In the genomic region with DNA sequence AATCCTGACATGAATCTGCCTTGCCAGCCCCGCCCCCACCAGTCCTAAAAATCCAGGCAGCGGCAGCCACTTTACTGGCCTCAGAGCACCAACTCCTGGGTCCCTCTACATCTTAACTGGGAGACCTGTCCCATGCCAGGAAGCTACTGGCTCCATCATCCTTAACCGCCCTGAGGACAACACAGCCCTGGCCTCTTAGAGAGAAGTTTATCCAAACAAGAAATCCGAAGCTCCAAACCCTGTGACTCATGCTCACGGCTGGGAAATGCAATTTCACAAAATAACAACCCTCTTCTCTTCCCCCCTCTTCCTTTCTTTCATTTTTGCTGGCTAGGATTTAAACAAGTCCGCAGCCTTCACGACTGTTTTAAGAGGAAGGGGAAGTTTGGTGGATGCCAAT, we compare ENCODE assay signal across 12 mouse cellular contexts. TPM values are rescaled to one million over a fixed set of nuclear protein-coding genes. Genes with fewer than 3 reads are reported as not detected.
DNase-seq lines count a peak whose midpoint lies in the region; ATAC-seq and TF ChIP-seq lines count a peak whose summit lies in the region.
"Had no signal": no experiment of that assay in that cellular context is flagged by ENCODE, and none has a peak within 500 bp of the region (broad histone marks: within the 10 kb centered on the region; RNA-seq: fewer than 3 reads in every experiment).

No protein-coding gene starts in this region.

- ATAC-seq in heart, embryonic 12.5 days (ENCODE audit: insufficient number of reproducible peaks, low FRiP score) = no peak
- no peak for ATAC-seq in intestine, embryonic 15.5 days
- ATAC-seq in stomach, postnatal 0 days (ENCODE audit: low FRiP score, low TSS enrichment) = peak; percentile 28; the same call in 1 of the 2 replicates

- DNase-seq in heart, adult 9 months (ENCODE audit: low spot score in 2 of 2) = no peak
- peak; percentile 34 for DNase-seq in lung, postnatal 10 days
- DNase-seq in lung, postnatal 25 days (ENCODE audit: low spot score) = no peak
- DNase-seq in stomach, postnatal 0 days (ENCODE audit: low spot score) = no peak
- DNase-seq in right cerebral cortex, postnatal 36 days (ENCODE audit: low spot score in 2 of 2) = no peak
- DNase-seq in cerebellum, adult 11-12 months = no peak
- DNase-seq: cerebellum, adult 9-10 months; liver, embryonic 13.5 days; thymus, adult 2 months had no signal

- H3K4me2 ChIP-seq in heart, embryonic 12.5 days = no peak overlapping the region
- H3K4me2 ChIP-seq in intestine, embryonic 15.5 days (replicated peaks) = peak overlapping the region; percentile 34
- H3K4me2 ChIP-seq in stomach, postnatal 0 days (replicated peaks; ENCODE audit: low read depth) = 0 out of 2 replicates have a peak overlapping the region, but pooled peaks have one; percentile 23
- H3K4me2 ChIP-seq: heart, embryonic 13.5 days; liver, embryonic 13.5 days had no signal

- no peak overlapping the region for H3K4me3 ChIP-seq in heart, embryonic 12.5 days
- no peak overlapping the region for H3K4me3 ChIP-seq in intestine, embryonic 15.5 days (replicated peaks)
- no peak overlapping the region for H3K4me3 ChIP-seq in stomach, postnatal 0 days (ENCODE audit: low read depth, low read length)
- H3K4me3 ChIP-seq: heart, embryonic 13.5 days; liver, embryonic 13.5 days had no signal

- TF ChIP-seq EP300 in stomach, postnatal 0 days (optimal IDR thresholded peaks at IDR 0.05) = no peak

- H3K27me3 ChIP-seq in heart, embryonic 12.5 days (replicated peaks) = no peaks in the 10 kb centered on the region
- H3K27me3 ChIP-seq in intestine, embryonic 15.5 days (replicated peaks) = no peaks in the 10 kb centered on the region
- H3K27me3 ChIP-seq in stomach, postnatal 0 days (ENCODE audit: control insufficient read depth, insufficient read depth, low read length) = no peaks in the 10 kb centered on the region
- H3K27me3 ChIP-seq: heart, embryonic 13.5 days; liver, embryonic 13.5 days had no signal

- H3K9me3 ChIP-seq in heart, embryonic 12.5 days (replicated peaks) = no peaks in the 10 kb centered on the region
- no peaks in the 10 kb centered on the region for H3K9me3 ChIP-seq in intestine, embryonic 15.5 days
- H3K9me3 ChIP-seq in stomach, postnatal 0 days (ENCODE audit: control insufficient read depth, low read length) = no peaks in the 10 kb centered on the region
- H3K9me3 ChIP-seq: heart, embryonic 13.5 days; liver, embryonic 13.5 days had no signal

- 51% methylated on average over 7 of the region's 7 CpGs for WGBS in heart, embryonic 12.5 days
- WGBS in intestine, embryonic 15.5 days = 31% methylated on average over 7 of the region's 7 CpGs
- 32% methylated on average over 7 of the region's 7 CpGs for WGBS in stomach, postnatal 0 days

- peaks cover 24% of the 10 kb centered on the region for H3K36me3 ChIP-seq in heart, embryonic 12.5 days
- no peaks in the 10 kb centered on the region for H3K36me3 ChIP-seq in intestine, embryonic 15.5 days
- H3K36me3 ChIP-seq in stomach, postnatal 0 days (ENCODE audit: control insufficient read depth, insufficient read depth, low read length) = no peaks in the 10 kb centered on the region

- peaks cover 83% of the 10 kb centered on the region for H3K4me1 ChIP-seq in heart, embryonic 12.5 days (replicated peaks)
- H3K4me1 ChIP-seq in intestine, embryonic 15.5 days (replicated peaks) = peaks cover 59% of the 10 kb centered on the region
- H3K4me1 ChIP-seq in stomach, postnatal 0 days (replicated peaks; ENCODE audit: control insufficient read depth, insufficient read depth) = peaks cover 6% of the 10 kb centered on the region; the same call in 1 of the 2 replicates

- H3K27ac ChIP-seq in heart, embryonic 12.5 days (ENCODE audit: poor library complexity, severe bottlenecking) = peak overlapping the region; percentile 30; the same call in 1 of the 2 replicates
- H3K27ac ChIP-seq in intestine, embryonic 15.5 days = peak overlapping the region; percentile 75
- peak overlapping the region; percentile 88 for H3K27ac ChIP-seq in stomach, postnatal 0 days (replicated peaks)
- H3K27ac ChIP-seq: liver, embryonic 13.5 days had no signal

- H3K9ac ChIP-seq in heart, embryonic 12.5 days = peak overlapping the region; percentile 32; the same call in 1 of the 2 replicates
- no peak overlapping the region; the same call in 1 of the 2 replicates for H3K9ac ChIP-seq in intestine, embryonic 15.5 days
- no peak overlapping the region; the same call in 1 of the 2 replicates for H3K9ac ChIP-seq in stomach, postnatal 0 days (ENCODE audit: low read length)
- H3K9ac ChIP-seq: liver, embryonic 13.5 days had no signal

- TF ChIP-seq CTCF in stomach, postnatal 0 days (IDR thresholded peaks at IDR 0.05; ENCODE audit: low read depth) = no peak

RNA-seq across cellular contexts. Expression of a gene that starts 9.3 kb away (rescaled TPM):
- 30.4 and 31.9 TPM in 2 replicates for polyA plus RNA-seq in heart, embryonic 12.5 days (2016; fragmentation: Nextera tagmentation; extraction: Ambion mirVana)
- polyA plus RNA-seq in intestine, embryonic 15.5 days (2015; fragmentation: Nextera tagmentation; extraction: Ambion mirVana) = 20.6 and 21.0 TPM in 2 replicates
- polyA plus RNA-seq in stomach, postnatal 0 days (2015; fragmentation: Nextera tagmentation; extraction: Ambion mirVana) = 11.3 and 11.9 TPM in 2 replicates

Comparison
In these comparisons a context has a peak if more than half of its experiments do, and no peak if none do; other contexts are left out.
1. H3K27ac ChIP-seq: peak in every context shown above with its lines; median percentile 88 in stomach, postnatal 0 days; 75 in intestine, embryonic 15.5 days; 30 in heart, embryonic 12.5 days.